Mouse (Mus musculus): ENCODE results near the gene Fezf1.

- TF ChIP-seq EP300 (IDR thresholded peaks at IDR 0.05) (no peak), CTCF (IDR thresholded peaks at IDR 0.05) (peak; percentile 30)
These were observed 40.4 kb downstream of the Fezf1 start for GRCm38 (mm10) chr6:23207791-23208190.

Data from lung, postnatal 0 days (tissue).